Comparison of ENCODE assay signal across 22 mouse cellular contexts in genomic region chr14:31617204-31617603, GRCm38 (mm10). TPM values are rescaled to one million over a fixed set of nuclear protein-coding genes. Genes with fewer than 3 reads are reported as not detected.
DNase-seq lines count a peak whose midpoint lies in the region; ATAC-seq lines count a peak whose summit lies in the region.
"Had no signal": no experiment of that assay in that cellular context is flagged by ENCODE, and none has a peak within 500 bp of the region (broad histone marks: within the 10 kb centered on the region; RNA-seq: fewer than 3 reads in every experiment).

No protein-coding gene starts in this region.

- DNase-seq in frontal cortex, postnatal 10 days (ENCODE audit: low spot score in 2 of 2), result no peak
- peak; percentile 27 to 38 for DNase-seq in left cerebral cortex, postnatal 14 days (ENCODE audit: low spot score in 2 of 2)
- no peak for DNase-seq in left cerebral cortex, postnatal 4 days
- DNase-seq in brain, adult 2 months (ENCODE audit: low read depth, low spot score), result peak; percentile 53
- peak; percentile 16 for DNase-seq in right cerebral cortex, postnatal 36 days (ENCODE audit: low spot score in 2 of 2)
- no peak for DNase-seq in adrenal gland, adult 2 months
- DNase-seq: adrenal gland, postnatal 10 days; B cell, adult 2 months; cerebellum, adult 11-12 months; cerebellum, adult 9-10 months; gastrocnemius, postnatal 10 days; heart, adult 18-20 months; heart, postnatal 10 days; heart, postnatal 4 days had no signal

- intact Hi-C loops in left cerebral cortex, postnatal 14 days (cut with DNase I), result no loop called here
- intact Hi-C loops in left cerebral cortex, postnatal 4 days (cut with DNase I), result no loop called here

- ATAC-seq in frontal cortex, adult (ENCODE audit: low TSS enrichment), result peak; percentile 95
- ATAC-seq: CD4-positive, CD25-positive, alpha-beta regulatory T cell, adult 4 months; forebrain, embryonic 16.5 days; hindbrain, embryonic 16.5 days had no signal

RNA-seq across cellular contexts. Expression of gene Gm49387, which starts 23.5 kb away (rescaled TPM):
- not detected for total RNA-seq in left cerebral cortex, postnatal 14 days (2021)
- not detected for total RNA-seq in left cerebral cortex, postnatal 4 days (2021)
- total RNA-seq in adrenal gland, adult 2 months (2021), result 1 to 10 TPM in 1 of 2 experiments, not detected in 1; 2.3 TPM
- 1.9 TPM in 1 of 2 replicates, not detected in the other for polyA plus RNA-seq in adrenal gland, adult 2 months (2012; rRNA removed)
- total RNA-seq: adrenal gland, postnatal 4 days; G1E; gastrocnemius, postnatal 4 days had no signal
- polyA plus RNA-seq: cortical plate, adult 2 months; forebrain, embryonic 16.5 days; G1E had no signal

RNA-seq across cellular contexts. Expression of gene Btd, which starts 23.6 kb away (rescaled TPM):
- total RNA-seq in left cerebral cortex, postnatal 14 days (2021), result 1 to 10 TPM; 7.9 to 8.5 TPM
- total RNA-seq in left cerebral cortex, postnatal 4 days (2021), result 1 to 10 TPM; 9.5 to 10.0 TPM
- total RNA-seq in adrenal gland, adult 2 months (2021), result 10 to 100 TPM; 55.6 to 63.4 TPM
- 45.8 and 46.2 TPM in 2 replicates for polyA plus RNA-seq in adrenal gland, adult 2 months (2012; rRNA removed)

RNA-seq across cellular contexts. Expression of gene Hacl1, which starts 23.9 kb away (rescaled TPM):
- total RNA-seq in left cerebral cortex, postnatal 14 days (2021), result 1 to 10 TPM; 5.0 to 6.9 TPM
- total RNA-seq in left cerebral cortex, postnatal 4 days (2021), result 1 to 10 TPM; 4.9 to 6.0 TPM
- total RNA-seq in adrenal gland, adult 2 months (2021), result 10 to 100 TPM; 38.9 to 67.1 TPM
- polyA plus RNA-seq in adrenal gland, adult 2 months (2012; rRNA removed), result 10.8 and 15.2 TPM in 2 replicates

RNA-seq across cellular contexts. Expression of gene Colq, which starts 26.1 kb away (rescaled TPM):
- total RNA-seq in left cerebral cortex, postnatal 14 days (2021), result 1 to 10 TPM; 2.9 to 3.1 TPM
- total RNA-seq in left cerebral cortex, postnatal 4 days (2021), result under 1 TPM; 0.16 to 0.18 TPM
- not detected for total RNA-seq in adrenal gland, adult 2 months (2021)
- 0.06 and 0.10 TPM in 2 replicates for polyA plus RNA-seq in adrenal gland, adult 2 months (2012; rRNA removed)
- polyA plus RNA-seq: forebrain, embryonic 16.5 days; G1E had no signal

Comparison
In these comparisons a context has a peak if more than half of its experiments do, and no peak if none do; other contexts are left out.
1. DNase-seq: peak in left cerebral cortex, postnatal 14 days (2 of 2), brain, adult 2 months (single experiment) and right cerebral cortex, postnatal 36 days (2 of 2); none in frontal cortex, postnatal 10 days (0 of 2), left cerebral cortex, postnatal 4 days (single experiment) and adrenal gland, adult 2 months (single experiment).
2. RNA of gene Btd, which starts 23.6 kb away (total RNA-seq): 55.6 to 63.4 TPM in adrenal gland, adult 2 months; 9.5 to 10.0 TPM in left cerebral cortex, postnatal 4 days and 7.9 to 8.5 TPM in left cerebral cortex, postnatal 14 days; every median in the first group is over 4 times any median in the second.
3. RNA of gene Hacl1, which starts 23.9 kb away (total RNA-seq): 38.9 to 67.1 TPM in adrenal gland, adult 2 months; 5.0 to 6.9 TPM in left cerebral cortex, postnatal 14 days and 4.9 to 6.0 TPM in left cerebral cortex, postnatal 4 days; every median in the first group is over 4 times any median in the second.